Mouse (Mus musculus): Measurements from ENCODE around the gene Mia2. TPM values are rescaled to one million over a fixed set of nuclear protein-coding genes. Genes with fewer than 3 reads are reported as not detected.
A peak's percentile ranks its signal among the peaks of the same experiment; 100 is the strongest.
"Not testable (repeated sequence)": the region's sequence is repeated elsewhere in the genome, so short reads cannot be mapped to it uniquely, and the experiment has no call there.

The Mia2 gene
- total and polyA plus RNA-seq, 2 experiments from 2014 or later = 21.6 to 34.2 TPM

GRCm38 (mm10) chr12:59056222-59056621 lies 39.4 kb upstream of the Mia2 start:
- Histone ChIP-seq H3K27me3 (ENCODE audit: insufficient read depth, low read length) (no peaks in the 10 kb centered on the region), H3K4me2 (ENCODE audit: low read depth, low read length, poor library complexity, severe bottlenecking) (no peak overlapping the region), H3K36me3 (ENCODE audit: insufficient read depth, low read length) (0 out of 2 replicates have a peak, but pooled peaks cover 3% of the 10 kb centered on the region), H3K4me1 (ENCODE audit: insufficient read depth, low read length) (peaks cover 11% of the 10 kb centered on the region; the same call in 1 of the 2 replicates), H3K9ac (replicated peaks; ENCODE audit: low read length, poor library complexity, severe bottlenecking) (no peak overlapping the region), H3K27ac (ENCODE audit: low read depth, low read length) (no peak overlapping the region), H3K9me3 (ENCODE audit: low read length) (no peaks in the 10 kb centered on the region), H3K4me3 (ENCODE audit: low read depth, low read length) (no peak overlapping the region)
- ATAC-seq (ENCODE audit: low FRiP score) (no peak), DNase-seq (ENCODE audit: low spot score) (no peak)
- WGBS = 98% methylated on average over 11 of the region's 11 CpGs
- no peak for TF ChIP-seq CTCF (IDR thresholded peaks at IDR 0.05)

GRCm38 (mm10) chr12:59058242-59058641 lies 37.4 kb upstream of the Mia2 start:
- not testable (repeated sequence) for H3K27me3 ChIP-seq (ENCODE audit: insufficient read depth, low read length); DNase-seq (ENCODE audit: low spot score); H3K4me3 ChIP-seq (ENCODE audit: low read depth, low read length); H3K9ac ChIP-seq (replicated peaks; ENCODE audit: low read length, poor library complexity, severe bottlenecking); H3K4me2 ChIP-seq (ENCODE audit: low read depth, low read length, poor library complexity, severe bottlenecking); H3K27ac ChIP-seq (ENCODE audit: low read depth, low read length); H3K36me3 ChIP-seq (ENCODE audit: insufficient read depth, low read length); H3K9me3 ChIP-seq (ENCODE audit: low read length); ATAC-seq (ENCODE audit: low FRiP score)
- H3K4me1 ChIP-seq (ENCODE audit: insufficient read depth, low read length) = peaks cover 11% of the 10 kb centered on the region; the same call in 1 of the 2 replicates
- 88% methylated on average over 5 of the region's 5 CpGs for WGBS

- H3K9ac ChIP-seq (replicated peaks; ENCODE audit: low read length, poor library complexity, severe bottlenecking) = peak overlapping the region; percentile 89
- H3K4me1 ChIP-seq (ENCODE audit: insufficient read depth, low read length) = peaks cover 11% of the 10 kb centered on the region; the same call in 1 of the 2 replicates
- TF ChIP-seq CTCF (IDR thresholded peaks at IDR 0.05) = no peak
- DNase-seq (ENCODE audit: low spot score) = no peak
- ATAC-seq (ENCODE audit: low FRiP score) = no peak
- H3K4me3 ChIP-seq (ENCODE audit: low read depth, low read length) = peak overlapping the region; percentile 70
- no peaks in the 10 kb centered on the region for H3K27me3 ChIP-seq (ENCODE audit: insufficient read depth, low read length)
- 62% methylated on average over 4 of the region's 4 CpGs for WGBS
- H3K4me2 ChIP-seq (ENCODE audit: low read depth, low read length, poor library complexity, severe bottlenecking) = peak overlapping the region; percentile 75
- peak overlapping the region; percentile 96 for H3K27ac ChIP-seq (ENCODE audit: low read depth, low read length)
- 0 out of 2 replicates have a peak, but pooled peaks cover 3% of the 10 kb centered on the region for H3K36me3 ChIP-seq (ENCODE audit: insufficient read depth, low read length)
- H3K9me3 ChIP-seq (ENCODE audit: low read length) = no peaks in the 10 kb centered on the region
These were observed 35.3 kb upstream of the Mia2 start for GRCm38 (mm10) chr12:59060322-59060721.

- WGBS = under 1% methylated on average over 45 of the region's 49 CpGs
- DNase-seq (ENCODE audit: low spot score) (peak; percentile 91), ATAC-seq (ENCODE audit: low FRiP score) (peak; percentile 97)
- Histone ChIP-seq H3K27ac (ENCODE audit: low read depth, low read length) (peak within 1 kb of the TSS; percentile 96), H3K27me3 (ENCODE audit: insufficient read depth, low read length) (no peaks in the 10 kb centered on the region), H3K36me3 (ENCODE audit: insufficient read depth, low read length) (0 out of 2 replicates have a peak, but pooled peaks cover 2% of the 10 kb centered on the region), H3K4me1 (ENCODE audit: insufficient read depth, low read length) (peaks cover 11% of the 10 kb centered on the region; the same call in 1 of the 2 replicates), H3K9ac (replicated peaks; ENCODE audit: low read length, poor library complexity, severe bottlenecking) (peak within 1 kb of the TSS; percentile 89), H3K4me2 (ENCODE audit: low read depth, low read length, poor library complexity, severe bottlenecking) (peak within 1 kb of the TSS; percentile 75), H3K9me3 (ENCODE audit: low read length) (no peaks in the 10 kb centered on the region), H3K4me3 (ENCODE audit: low read depth, low read length) (peak within 1 kb of the TSS; percentile 70)
- peak; percentile 53 for TF ChIP-seq CTCF (IDR thresholded peaks at IDR 0.05)
These were observed 34.5 kb upstream of the Mia2 start, which contains the start of gene Trappc6b for GRCm38 (mm10) chr12:59060993-59061595. Gene Trappc6b, minus strand, starts transcription at chr12:59061472.

GRCm38 (mm10) chr12:59064837-59065236 lies 30.8 kb upstream of the Mia2 start:
- H3K4me1 ChIP-seq (ENCODE audit: insufficient read depth, low read length) = 0 out of 2 replicates have a peak, but pooled peaks cover 8% of the 10 kb centered on the region
- peaks cover 9% of the 10 kb centered on the region for H3K36me3 ChIP-seq (ENCODE audit: insufficient read depth, low read length)
- no peaks in the 10 kb centered on the region for H3K9me3 ChIP-seq (ENCODE audit: low read length)
- H3K4me3 ChIP-seq (ENCODE audit: low read depth, low read length) = no peak overlapping the region
- H3K9ac ChIP-seq (replicated peaks; ENCODE audit: low read length, poor library complexity, severe bottlenecking) = no peak overlapping the region
- H3K27ac ChIP-seq (ENCODE audit: low read depth, low read length) = no peak overlapping the region
- WGBS = 82% methylated on average over 8 of the region's 8 CpGs
- H3K27me3 ChIP-seq (ENCODE audit: insufficient read depth, low read length) = no peaks in the 10 kb centered on the region
- TF ChIP-seq CTCF (IDR thresholded peaks at IDR 0.05) = no peak
- ATAC-seq (ENCODE audit: low FRiP score) = no peak
- H3K4me2 ChIP-seq (ENCODE audit: low read depth, low read length, poor library complexity, severe bottlenecking) = no peak overlapping the region
- DNase-seq (ENCODE audit: low spot score) = no peak

GRCm38 (mm10) chr12:59065776-59066175 lies 29.8 kb upstream of the Mia2 start:
- ATAC-seq (ENCODE audit: low FRiP score) (no peak), DNase-seq (ENCODE audit: low spot score) (no peak)
- Histone ChIP-seq H3K4me2 (ENCODE audit: low read depth, low read length, poor library complexity, severe bottlenecking) (peak overlapping the region; percentile 43), H3K4me1 (ENCODE audit: insufficient read depth, low read length) (0 out of 2 replicates have a peak, but pooled peaks cover 3% of the 10 kb centered on the region), H3K36me3 (ENCODE audit: insufficient read depth, low read length) (peaks cover 15% of the 10 kb centered on the region), H3K9ac (replicated peaks; ENCODE audit: low read length, poor library complexity, severe bottlenecking) (0 out of 2 replicates have a peak overlapping the region, but pooled peaks have one; percentile 54), H3K4me3 (ENCODE audit: low read depth, low read length) (peak overlapping the region; percentile 65), H3K27me3 (ENCODE audit: insufficient read depth, low read length) (no peaks in the 10 kb centered on the region), H3K27ac (ENCODE audit: low read depth, low read length) (peak overlapping the region; percentile 81), H3K9me3 (ENCODE audit: low read length) (no peaks in the 10 kb centered on the region)
- no peak for TF ChIP-seq CTCF (IDR thresholded peaks at IDR 0.05)
- 69% methylated on average over 3 of the region's 3 CpGs for WGBS

Measured in midbrain, postnatal 0 days (tissue).